Mouse (Mus musculus) C2C12 (cell line): ENCODE data around the gene Nr5a1. TPM values are rescaled to one million over a fixed set of nuclear protein-coding genes. Genes with fewer than 3 reads are reported as not detected.

Experiments used
- H3K27me3 ChIP-seq: one replicate; pipeline ENCODE4 v1.6.1; 2011; ENCODE audit not compliant: control insufficient read depth, insufficient read depth, insufficient read length
- H3K36me3 ChIP-seq: one replicate; pipeline ENCODE4 v1.6.1; 2011; ENCODE audit not compliant: control insufficient read depth, insufficient read depth
- H3K4me3 ChIP-seq: one replicate; pipeline ENCODE4 v1.5.1; 2011; ENCODE audit warnings: mild to moderate bottlenecking, control low read depth; ENCODE audit not compliant: poor library complexity, insufficient read depth, severe bottlenecking
- H3K79me2 ChIP-seq: one replicate; pipeline ENCODE4 v1.6.1; 2011; ENCODE audit not compliant: control insufficient read depth, insufficient read depth
- H3K79me3 ChIP-seq: one replicate; pipeline ENCODE4 v1.6.1; 2011; ENCODE audit warnings: low read depth, control low read depth
- H3ac ChIP-seq: one replicate; pipeline ENCODE3; 2011; ENCODE audit warnings: low read depth; ENCODE audit not compliant: control insufficient read depth, insufficient read length
- CEBPB ChIP-seq: IDR thresholded peaks from one replicate; pipeline ENCODE4 v1.6.1; 2011; ENCODE audit warnings: low read depth, mild to moderate bottlenecking, control low read depth, moderate library complexity
- CTCF ChIP-seq: IDR thresholded peaks from one replicate; pipeline ENCODE4 v1.5.1; 2011; ENCODE audit not compliant: control insufficient read depth, insufficient read depth, insufficient read length
- FOSL1 ChIP-seq: IDR thresholded peaks from one replicate; pipeline ENCODE4 v1.8.0; 2011; ENCODE audit warnings: mild to moderate bottlenecking, low read length; ENCODE audit not compliant: poor library complexity, insufficient read depth, severe bottlenecking
- MAX ChIP-seq: IDR thresholded peaks from one replicate; pipeline ENCODE4 v1.6.1; 2011; ENCODE audit warnings: mild to moderate bottlenecking, control low read depth
- MYOD1 ChIP-seq: IDR thresholded peaks from one replicate; pipeline ENCODE4 v1.6.1; 2011; ENCODE audit warnings: low read depth; ENCODE audit not compliant: control insufficient read depth, insufficient read length
- MYOG ChIP-seq: IDR thresholded peaks from one replicate; pipeline ENCODE4 v1.6.1; 2011; ENCODE audit not compliant: control insufficient read depth, insufficient read length; ENCODE audit errors: extremely low read depth
- USF1 ChIP-seq: IDR thresholded peaks from one replicate; pipeline ENCODE4 v1.6.1; 2011; ENCODE audit warnings: low read depth, mild to moderate bottlenecking, control low read depth, moderate library complexity
- polyA plus RNA-seq: library from polyadenylated mRNA; unstranded; fragments of >200 nt; fragmentation: generic; extraction: Trizol; gene quantifications from one replicate; pipeline ENCODE4 v1.2.1, GENCODE M21; 2012; ENCODE audit warnings: missing spikeins

The Nr5a1 gene
- polyA plus RNA-seq, 1 experiment: 0.01 TPM

DNA sequence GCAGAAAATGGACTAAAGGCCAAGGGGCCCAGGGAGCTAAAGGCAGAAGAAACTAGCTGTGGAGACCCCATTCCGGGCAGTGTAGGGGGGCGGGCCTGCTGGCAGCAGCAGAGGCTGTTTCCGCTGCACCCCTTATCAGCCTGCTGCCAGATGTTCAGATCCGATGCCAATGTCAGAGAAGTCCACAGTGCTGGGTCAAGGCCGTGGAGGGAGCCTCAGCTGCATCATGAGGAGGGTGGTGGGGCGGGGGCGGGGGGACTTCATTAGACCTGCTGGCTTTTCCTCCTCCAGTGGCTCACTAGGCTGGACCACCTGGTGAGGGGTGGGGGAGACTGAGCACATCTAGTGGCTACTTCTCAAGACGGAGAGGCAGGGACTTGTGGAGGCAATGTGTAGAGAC lies 4.3 kb upstream of the Nr5a1 start:
- H3K36me3 ChIP-seq: no peaks in the 10 kb centered on the region
- no peak for TF ChIP-seq CEBPB
- TF ChIP-seq CTCF: no peak
- TF ChIP-seq MYOG: no peak
- no peak for TF ChIP-seq USF1
- TF ChIP-seq MAX: no peak
- no peak for TF ChIP-seq MYOD1
- TF ChIP-seq FOSL1: no peak
- no peak overlapping the region for H3K4me3 ChIP-seq
- H3K79me2 ChIP-seq: no peaks in the 10 kb centered on the region
- no peak overlapping the region for H3ac ChIP-seq
- no peaks in the 10 kb centered on the region for H3K27me3 ChIP-seq
- no peaks in the 10 kb centered on the region for H3K79me3 ChIP-seq

DNA sequence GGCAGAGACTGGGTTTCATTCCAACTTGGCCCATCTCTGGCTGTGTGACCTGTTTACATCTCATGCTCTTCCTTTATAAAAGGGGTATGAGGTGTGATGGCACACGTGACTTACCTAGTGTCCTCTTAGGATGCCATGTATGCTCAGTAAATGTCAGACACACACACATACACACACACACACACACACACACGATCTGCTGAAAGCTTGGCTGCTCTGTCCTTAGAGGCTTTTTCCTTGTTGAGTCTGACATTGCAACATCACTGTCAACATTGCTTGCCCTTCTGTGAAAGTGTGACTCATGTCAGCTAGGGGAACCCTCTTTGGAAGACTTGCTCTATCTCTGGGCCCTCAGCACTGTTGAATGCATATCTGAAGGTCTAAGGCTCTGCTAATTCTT lies 3.1 kb upstream of the Nr5a1 start:
- Histone ChIP-seq H3ac (no peak overlapping the region), H3K27me3 (no peaks in the 10 kb centered on the region), H3K79me3 (no peaks in the 10 kb centered on the region), H3K36me3 (no peaks in the 10 kb centered on the region), H3K79me2 (no peaks in the 10 kb centered on the region), H3K4me3 (no peak overlapping the region)
- TF ChIP-seq CEBPB: peak; percentile 48
- TF ChIP-seq USF1: no peak
- TF ChIP-seq MAX: no peak
- no peak for TF ChIP-seq CTCF

DNA sequence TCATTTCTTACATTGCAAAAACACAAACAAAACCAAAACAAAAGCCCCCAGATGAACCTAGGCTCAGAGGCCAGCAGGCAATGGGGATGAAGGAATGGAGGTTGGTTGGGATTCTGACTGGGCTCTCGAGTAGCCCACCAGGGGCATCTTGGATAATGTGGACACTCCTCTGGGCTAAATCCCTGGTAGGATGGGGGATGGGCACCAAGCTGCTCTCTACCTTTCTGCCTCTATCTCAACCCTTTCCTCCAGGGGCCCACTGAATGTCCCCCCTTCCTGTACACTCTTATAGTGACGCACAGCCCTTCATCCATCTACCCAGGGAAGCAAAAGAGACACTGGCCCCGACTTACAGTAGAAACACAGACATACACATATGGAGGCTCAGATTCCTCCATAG lies 746 bp downstream of the Nr5a1 start:
- no peak for TF ChIP-seq CEBPB
- TF ChIP-seq MAX: no peak
- TF ChIP-seq USF1: no peak
- no peak for TF ChIP-seq CTCF
- no peak for TF ChIP-seq MYOD1
- TF ChIP-seq FOSL1: no peak
- peaks cover 29% of the 10 kb centered on the region for H3K27me3 ChIP-seq
- no peak overlapping the region for H3ac ChIP-seq

DNA sequence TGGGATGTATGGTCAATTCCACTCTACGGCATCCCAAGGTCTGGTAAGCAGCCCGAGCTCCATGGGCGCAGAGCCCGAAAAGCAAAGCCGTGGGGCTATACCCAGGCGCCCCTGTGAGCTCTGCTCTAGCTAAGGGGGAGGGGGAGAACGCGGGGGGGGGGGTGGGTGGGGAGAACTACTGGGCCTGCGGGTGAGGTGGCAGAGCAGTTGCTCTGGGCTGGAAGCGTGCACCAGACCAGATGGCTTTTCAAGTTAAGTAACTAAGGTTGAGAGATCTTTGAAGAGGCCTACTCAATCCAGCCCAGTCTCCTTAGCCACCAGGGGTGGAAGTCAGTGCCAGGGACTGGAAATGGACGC lies 1.6 kb downstream of the Nr5a1 start:
- peaks cover 37% of the 10 kb centered on the region for H3K27me3 ChIP-seq

More for the DNA sequence above, 746 bp downstream of the Nr5a1 start:
- Histone ChIP-seq H3K79me3 (no peaks in the 10 kb centered on the region), H3K79me2 (no peaks in the 10 kb centered on the region), H3K4me3 (no peak overlapping the region), H3K36me3 (no peaks in the 10 kb centered on the region)

DNA sequence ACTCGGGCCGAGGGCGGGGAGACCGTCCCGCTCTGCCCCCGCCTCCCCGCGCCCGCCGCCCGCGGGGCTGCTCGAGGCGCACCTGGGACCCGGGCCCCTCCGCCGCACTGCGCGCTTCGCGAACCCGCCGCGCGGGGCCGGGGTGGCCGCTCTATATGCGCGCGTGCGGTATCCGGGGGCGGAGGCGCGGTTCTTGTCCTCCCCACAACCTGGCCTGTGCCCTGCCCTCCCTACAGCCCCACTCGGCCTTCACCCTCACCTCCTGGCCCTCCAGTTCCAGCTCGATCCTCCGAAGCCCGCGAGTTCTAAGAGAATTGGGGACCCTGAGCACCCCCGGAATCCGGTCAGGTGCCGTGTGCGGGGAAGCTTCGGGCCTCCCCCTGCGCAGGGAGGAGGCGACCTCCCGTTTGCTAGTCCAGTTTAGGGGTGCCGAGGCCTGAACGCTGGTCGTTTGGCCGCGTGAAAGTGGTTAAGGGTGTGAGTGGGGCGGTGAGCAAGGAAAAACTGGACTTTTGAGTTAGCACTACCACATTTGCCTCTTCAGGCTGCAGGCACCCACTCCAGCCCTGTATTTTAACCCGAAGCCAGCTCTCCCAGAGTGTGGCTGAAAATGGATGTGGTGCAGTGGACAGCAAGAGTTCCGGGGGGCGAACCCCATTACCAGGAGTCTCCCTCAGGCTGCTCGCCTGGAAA lies 2.1 kb downstream of the Nr5a1 start:
- H3K27me3 ChIP-seq: peaks cover 42% of the 10 kb centered on the region
- no peaks in the 10 kb centered on the region for H3K79me3 ChIP-seq
- TF ChIP-seq MYOD1 (no peak), CEBPB (no peak), MAX (no peak), FOSL1 (no peak), CTCF (no peak), USF1 (no peak), MYOG (no peak)
- no peak overlapping the region for H3ac ChIP-seq
- H3K4me3 ChIP-seq: no peak overlapping the region
- no peaks in the 10 kb centered on the region for H3K36me3 ChIP-seq
- H3K79me2 ChIP-seq: no peaks in the 10 kb centered on the region

More for the DNA sequence above, 1.6 kb downstream of the Nr5a1 start:
- no peaks in the 10 kb centered on the region for H3K36me3 ChIP-seq
- H3K79me3 ChIP-seq: no peaks in the 10 kb centered on the region
- H3ac ChIP-seq: no peak overlapping the region
- TF ChIP-seq MYOD1: no peak
- TF ChIP-seq FOSL1: no peak
- TF ChIP-seq USF1: no peak
- TF ChIP-seq MYOG: no peak
- TF ChIP-seq CTCF: no peak
- no peak for TF ChIP-seq MAX
- TF ChIP-seq CEBPB: no peak
- no peaks in the 10 kb centered on the region for H3K79me2 ChIP-seq
- H3K4me3 ChIP-seq: no peak overlapping the region

DNA sequence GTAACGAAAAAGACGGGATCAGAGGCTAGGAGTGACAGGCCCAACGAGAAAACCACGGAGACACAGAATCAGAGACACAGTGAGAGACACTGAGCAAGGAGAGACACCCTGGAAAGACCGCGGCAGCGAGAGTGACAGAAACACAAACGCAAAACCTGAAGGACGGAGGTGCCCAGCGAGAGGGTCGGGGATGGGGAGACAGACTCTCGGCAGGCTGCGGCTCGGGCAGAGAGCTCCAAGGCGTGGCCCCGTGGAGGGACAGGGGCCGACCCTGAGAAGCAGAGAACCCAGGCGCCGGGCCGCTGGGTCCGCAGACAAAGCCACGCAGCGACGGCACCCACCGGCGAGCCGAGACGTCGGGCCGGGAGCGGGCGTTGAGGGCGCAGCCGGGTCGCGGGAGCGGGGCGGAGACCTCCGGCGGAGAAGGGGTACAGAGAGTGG lies 2.9 kb downstream of the Nr5a1 start:
- Histone ChIP-seq H3K4me3 (no peak overlapping the region), H3K79me3 (no peaks in the 10 kb centered on the region)

More for the DNA sequence above, 2.9 kb downstream of the Nr5a1 start:
- Histone ChIP-seq H3K36me3 (no peaks in the 10 kb centered on the region), H3K27me3 (peaks cover 50% of the 10 kb centered on the region), H3K79me2 (no peaks in the 10 kb centered on the region), H3ac (no peak overlapping the region)
- TF ChIP-seq FOSL1: no peak
- TF ChIP-seq MYOG: no peak
